Mouse (Mus musculus) midbrain, embryonic 12.5 days (tissue): ENCODE data around the gene Pard6b. TPM values are rescaled to one million over a fixed set of nuclear protein-coding genes. Genes with fewer than 3 reads are reported as not detected.
A peak's percentile ranks its signal among the peaks of the same experiment; 100 is the strongest.

Experiments
- ATAC-seq: fragments of 200-750 bp; cut with Nextera tagmentation; 2 replicates; pipeline ENCODE4 v1.8.0; 2017; ENCODE audit warnings: low read depth, moderate TSS enrichment, moderate library complexity; ENCODE audit not compliant: low FRiP score
- H3K27ac ChIP-seq: fragments of 300-500 bp; sonication (generic); replicated peaks from 2 replicates; pipeline ENCODE4 v1.5.1; 2016; ENCODE audit warnings: mild to moderate bottlenecking
- H3K27me3 ChIP-seq: fragments of 300-500 bp; sonication (generic); 2 replicates; pipeline ENCODE4 v1.6.1; 2016; ENCODE audit warnings: mild to moderate bottlenecking
- H3K36me3 ChIP-seq: fragments of 300-500 bp; sonication (generic); 2 replicates; pipeline ENCODE4 v1.6.1; 2016
- H3K4me1 ChIP-seq: fragments of 300-500 bp; sonication (generic); 2 replicates; pipeline ENCODE4 v1.6.1; 2016
- H3K4me2 ChIP-seq: fragments of 300-500 bp; sonication (generic); replicated peaks from 2 replicates; pipeline ENCODE4 v1.6.1; 2016; ENCODE audit warnings: mild to moderate bottlenecking, moderate library complexity
- H3K4me3 ChIP-seq: fragments of 300-500 bp; sonication (generic); 2 replicates; pipeline ENCODE4 v1.5.1; 2016; ENCODE audit warnings: mild to moderate bottlenecking
- H3K9ac ChIP-seq: fragments of 300-500 bp; sonication (generic); replicated peaks from 2 replicates; pipeline ENCODE4 v1.6.1; 2016; ENCODE audit warnings: mild to moderate bottlenecking, moderate library complexity
- H3K9me3 ChIP-seq: fragments of 300-500 bp; sonication (generic); 2 replicates; pipeline ENCODE4 v1.6.1; 2016; ENCODE audit warnings: mild to moderate bottlenecking
- WGBS: fragments of 180-500 bp; shearing (Covaris S2); methylation state at CpG from one replicate; pipeline ENCODE4 v1.1.7; 2016; 5-methylcytosine and 5-hydroxymethylcytosine counted together
- polyA plus RNA-seq: library from polyadenylated mRNA; unstranded; fragments of >200 nt; fragmentation: Nextera tagmentation; extraction: Ambion mirVana; gene quantifications from 2 replicates; pipeline ENCODE4 v1.2.1, GENCODE M21; 2016

Pard6b gene
- polyA plus RNA-seq, 1 experiment from 2014 or later, result 8.6 TPM

- no peaks in the 10 kb centered on the region for H3K9me3 ChIP-seq
- no peak overlapping the region for H3K4me2 ChIP-seq
- 54% methylated on average over 5 of the region's 5 CpGs for WGBS
- H3K36me3 ChIP-seq, result no peaks in the 10 kb centered on the region
- no peaks in the 10 kb centered on the region for H3K27me3 ChIP-seq
- H3K27ac ChIP-seq, result no peak overlapping the region
- no peak overlapping the region for H3K9ac ChIP-seq
- peaks cover 8% of the 10 kb centered on the region; the same call in 1 of the 2 replicates for H3K4me1 ChIP-seq
- H3K4me3 ChIP-seq, result no peak overlapping the region
- no peak for ATAC-seq
These were observed 10.4 kb upstream of the Pard6b start for GRCm38 (mm10) chr2:168070425-168070824.

GRCm38 (mm10) chr2:168072436-168073131 lies 8.2 kb upstream of the Pard6b start:
- no peak overlapping the region for H3K4me3 ChIP-seq
- ATAC-seq, result 0 out of 2 replicates have a peak, but pooled peaks have one; percentile 38
- 0 out of 2 replicates have a peak overlapping the region, but pooled peaks have one; percentile 37 for H3K9ac ChIP-seq
- no peak overlapping the region; the same call in 1 of the 2 replicates for H3K4me2 ChIP-seq
- H3K36me3 ChIP-seq, result no peaks in the 10 kb centered on the region
- no peak overlapping the region; the same call in 1 of the 2 replicates for H3K27ac ChIP-seq
- H3K4me1 ChIP-seq, result peaks cover 8% of the 10 kb centered on the region; the same call in 1 of the 2 replicates
- H3K9me3 ChIP-seq, result no peaks in the 10 kb centered on the region
- 7% methylated on average over 11 of the region's 12 CpGs for WGBS
- peaks cover 5% of the 10 kb centered on the region; the same call in 1 of the 2 replicates for H3K27me3 ChIP-seq

DNA sequence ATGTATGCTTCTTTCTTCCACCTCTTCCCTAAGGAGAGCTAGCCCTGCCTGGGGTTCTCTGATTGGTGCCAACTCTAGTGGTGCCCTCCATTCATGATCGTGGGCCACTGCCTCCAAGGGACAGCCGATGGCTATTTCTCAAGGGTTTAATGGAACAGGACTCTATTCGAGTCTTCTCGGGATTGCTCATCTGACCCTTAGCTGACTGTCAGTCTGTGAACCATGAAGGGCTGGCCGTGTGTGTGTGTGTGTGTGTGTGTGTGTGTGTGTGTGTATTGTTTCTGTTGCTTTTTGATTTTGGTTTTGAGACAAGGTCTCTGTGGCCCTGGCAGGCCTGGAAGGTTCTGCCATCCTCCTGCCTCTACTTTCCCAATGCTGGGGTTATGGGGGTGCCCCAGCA lies 7.1 kb upstream of the Pard6b start:
- Histone ChIP-seq H3K9me3 (no peaks in the 10 kb centered on the region), H3K27me3 (peaks cover 5% of the 10 kb centered on the region; the same call in 1 of the 2 replicates), H3K4me1 (peaks cover 8% of the 10 kb centered on the region; the same call in 1 of the 2 replicates), H3K36me3 (no peaks in the 10 kb centered on the region), H3K4me3 (no peak overlapping the region), H3K27ac (no peak overlapping the region), H3K4me2 (no peak overlapping the region), H3K9ac (no peak overlapping the region)
- no peak for ATAC-seq
- WGBS, result 75% methylated on average over 5 of the region's 5 CpGs

DNA sequence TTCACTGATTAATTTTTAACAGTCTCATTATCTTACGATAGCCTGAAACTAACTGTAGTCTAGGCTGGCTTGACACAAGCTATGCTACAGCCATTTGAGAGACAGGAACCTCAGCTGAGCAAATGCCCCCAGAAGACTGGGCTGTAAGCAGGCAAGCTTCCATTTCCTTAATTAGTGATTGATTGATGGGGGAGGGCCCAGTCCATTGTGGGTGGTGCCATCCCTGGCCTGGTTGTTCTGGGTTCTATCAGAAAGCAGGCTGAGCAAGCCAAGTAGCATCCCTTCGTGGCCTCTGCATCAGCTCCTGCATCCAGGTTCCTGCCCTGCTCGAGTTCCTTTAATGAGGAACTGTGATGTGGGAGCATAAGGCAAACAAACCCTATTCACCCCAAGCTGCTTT lies 6.3 kb upstream of the Pard6b start:
- no peak for ATAC-seq
- no peaks in the 10 kb centered on the region for H3K36me3 ChIP-seq
- H3K9me3 ChIP-seq, result no peaks in the 10 kb centered on the region
- H3K27ac ChIP-seq, result no peak overlapping the region
- H3K4me2 ChIP-seq, result no peak overlapping the region
- WGBS, result 67% methylated on average over 3 of the region's 3 CpGs
- H3K27me3 ChIP-seq, result peaks cover 12% of the 10 kb centered on the region
- H3K9ac ChIP-seq, result no peak overlapping the region
- H3K4me3 ChIP-seq, result no peak overlapping the region
- H3K4me1 ChIP-seq, result peaks cover 8% of the 10 kb centered on the region; the same call in 1 of the 2 replicates

GRCm38 (mm10) chr2:168076840-168077576 lies 3.8 kb upstream of the Pard6b start:
- peaks cover 17% of the 10 kb centered on the region for H3K4me1 ChIP-seq
- H3K9me3 ChIP-seq, result no peaks in the 10 kb centered on the region
- no peak overlapping the region for H3K4me2 ChIP-seq
- no peak overlapping the region for H3K4me3 ChIP-seq
- ATAC-seq, result no peak
- H3K36me3 ChIP-seq, result no peaks in the 10 kb centered on the region
- no peak overlapping the region for H3K27ac ChIP-seq
- WGBS, result 83% methylated on average over 20 of the region's 20 CpGs
- no peak overlapping the region for H3K9ac ChIP-seq
- H3K27me3 ChIP-seq, result peaks cover 12% of the 10 kb centered on the region

DNA sequence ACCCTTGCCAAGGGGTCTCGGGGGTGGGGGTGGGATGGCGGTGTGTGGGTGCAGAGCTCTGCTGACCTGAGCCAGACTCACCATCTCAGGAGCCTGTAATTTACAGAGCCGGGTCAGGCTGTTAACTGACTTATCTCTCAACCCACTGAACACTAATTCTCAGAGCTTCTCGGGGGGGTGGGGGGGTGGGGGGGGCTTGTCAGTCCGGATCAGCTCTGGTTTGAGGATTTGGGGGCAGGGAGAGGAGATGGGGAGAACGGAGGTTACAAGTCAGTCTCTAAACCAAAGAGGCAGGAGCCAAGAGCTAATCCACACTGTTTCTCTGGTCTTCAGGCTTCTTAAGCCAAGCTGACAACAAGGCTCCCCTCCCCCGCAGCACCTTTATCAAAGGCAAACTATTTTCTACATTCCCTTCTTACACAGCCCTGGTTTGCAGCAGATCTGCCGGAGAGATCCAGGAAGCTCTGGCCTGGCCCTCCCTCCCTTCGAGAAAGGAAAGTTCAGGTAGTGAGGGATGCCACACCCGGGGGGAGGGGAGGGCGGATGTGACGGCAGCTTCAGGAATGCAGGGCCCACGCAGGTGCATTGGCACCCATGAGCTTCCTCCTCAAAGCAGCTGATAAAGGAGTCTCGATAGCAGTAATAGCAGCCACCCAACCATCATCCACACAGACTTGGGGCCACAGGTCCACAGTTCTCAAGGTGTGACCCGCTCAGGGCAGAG lies 2.5 kb upstream of the Pard6b start:
- no peak overlapping the region for H3K4me3 ChIP-seq
- peaks cover 17% of the 10 kb centered on the region for H3K4me1 ChIP-seq
- H3K27me3 ChIP-seq, result peaks cover 21% of the 10 kb centered on the region
- H3K36me3 ChIP-seq, result no peaks in the 10 kb centered on the region
- H3K27ac ChIP-seq, result no peak overlapping the region
- 0 out of 2 replicates have a peak overlapping the region, but pooled peaks have one; percentile 3 for H3K9ac ChIP-seq
- ATAC-seq, result no peak
- no peaks in the 10 kb centered on the region for H3K9me3 ChIP-seq
- 44% methylated on average over 14 of the region's 15 CpGs for WGBS
- no peak overlapping the region for H3K4me2 ChIP-seq

GRCm38 (mm10) chr2:168081299-168081932 lies 612 bp downstream of the Pard6b start:
- Histone ChIP-seq H3K4me3 (peak overlapping the region; percentile 88), H3K9ac (peak overlapping the region; percentile 81), H3K4me1 (peaks cover 17% of the 10 kb centered on the region), H3K9me3 (no peaks in the 10 kb centered on the region), H3K4me2 (peak overlapping the region; percentile 99), H3K36me3 (no peaks in the 10 kb centered on the region), H3K27ac (peak overlapping the region; percentile 80), H3K27me3 (peaks cover 21% of the 10 kb centered on the region)
- WGBS, result under 1% methylated on average over 43 of the region's 49 CpGs
- no peak; the same call in 1 of the 2 replicates for ATAC-seq

DNA sequence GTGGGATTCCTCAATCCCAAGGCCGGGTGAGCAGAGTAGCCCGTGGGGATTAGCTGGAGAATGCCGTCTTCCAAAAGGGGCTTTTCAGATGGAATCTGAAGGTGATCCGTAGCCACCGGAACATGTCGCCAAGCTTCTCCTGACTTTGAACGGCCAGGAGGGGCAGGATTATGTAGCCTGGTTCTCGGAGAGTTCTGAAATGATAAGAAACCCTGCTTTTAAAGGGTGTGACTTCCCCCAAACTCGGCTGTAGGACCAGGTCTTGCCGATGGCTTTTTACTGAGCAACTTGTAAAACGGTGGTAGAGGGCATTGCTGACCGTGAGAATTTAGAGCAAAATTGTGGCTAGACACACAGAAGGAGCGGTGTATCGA lies 1.1 kb downstream of the Pard6b start:
- WGBS, result 5% methylated on average over 14 of the region's 14 CpGs

DNA sequence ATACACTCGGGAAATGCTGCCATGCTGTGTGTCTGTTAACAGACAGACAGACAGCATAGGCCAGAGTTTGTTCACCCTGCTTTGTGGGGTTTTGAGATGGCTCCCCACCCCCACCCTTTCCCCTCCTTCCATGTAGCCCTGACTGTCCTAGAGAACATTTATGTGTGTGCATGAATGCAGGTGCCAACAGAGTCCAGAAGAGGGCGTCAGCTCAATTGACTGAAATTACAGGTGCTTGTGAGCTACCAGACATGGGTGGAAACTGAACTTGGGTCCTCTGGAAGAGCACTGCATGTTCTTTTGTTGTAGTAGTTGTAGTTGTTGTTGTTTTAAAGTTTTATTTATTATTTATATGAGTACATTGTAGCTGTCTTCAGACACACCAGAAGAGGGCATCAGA lies 2.8 kb downstream of the Pard6b start:
- ATAC-seq, result no peak
- Histone ChIP-seq H3K4me2 (no peak overlapping the region), H3K36me3 (no peaks in the 10 kb centered on the region), H3K4me1 (peaks cover 17% of the 10 kb centered on the region), H3K9ac (no peak overlapping the region), H3K4me3 (no peak overlapping the region), H3K27me3 (peaks cover 16% of the 10 kb centered on the region), H3K27ac (no peak overlapping the region), H3K9me3 (no peaks in the 10 kb centered on the region)
- 80% methylated on average over 2 of the region's 2 CpGs for WGBS

More for the DNA sequence above, 1.1 kb downstream of the Pard6b start:
- Histone ChIP-seq H3K4me1 (peaks cover 17% of the 10 kb centered on the region), H3K4me2 (peak overlapping the region; percentile 99), H3K9me3 (no peaks in the 10 kb centered on the region), H3K4me3 (peak overlapping the region; percentile 88), H3K9ac (peak overlapping the region; percentile 81), H3K36me3 (no peaks in the 10 kb centered on the region), H3K27ac (no peak overlapping the region), H3K27me3 (peaks cover 21% of the 10 kb centered on the region)
- ATAC-seq, result no peak

- Histone ChIP-seq H3K4me2 (no peak overlapping the region), H3K27me3 (peaks cover 11% of the 10 kb centered on the region), H3K36me3 (no peaks in the 10 kb centered on the region), H3K27ac (no peak overlapping the region), H3K9me3 (no peaks in the 10 kb centered on the region), H3K9ac (no peak overlapping the region), H3K4me3 (no peak overlapping the region), H3K4me1 (peaks cover 17% of the 10 kb centered on the region)
- ATAC-seq, result no peak
- WGBS, result 94% methylated on average over 7 of the region's 7 CpGs
These were observed 3.4 kb downstream of the Pard6b start for GRCm38 (mm10) chr2:168084228-168084627.

GRCm38 (mm10) chr2:168085621-168086265 lies 4.9 kb downstream of the Pard6b start:
- Histone ChIP-seq H3K4me1 (peaks cover 11% of the 10 kb centered on the region; the same call in 1 of the 2 replicates), H3K9me3 (no peaks in the 10 kb centered on the region), H3K4me2 (no peak overlapping the region), H3K27me3 (peaks cover 9% of the 10 kb centered on the region), H3K9ac (no peak overlapping the region), H3K4me3 (no peak overlapping the region), H3K36me3 (0 out of 2 replicates have a peak, but pooled peaks cover 4% of the 10 kb centered on the region), H3K27ac (no peak overlapping the region)
- ATAC-seq, result no peak
- 75% methylated on average over 10 of the region's 10 CpGs for WGBS
